ENCODE assay signal across 16 mouse cellular contexts in genomic region chr6:146302574-146303130, GRCm38 (mm10).
DNase-seq lines count a peak whose midpoint lies in the region; ATAC-seq and TF ChIP-seq lines count a peak whose summit lies in the region.
"Had no signal": no experiment of that assay in that cellular context is flagged by ENCODE, and none has a peak within 500 bp of the region (broad histone marks: within the 10 kb centered on the region; RNA-seq: fewer than 3 reads in every experiment).

No protein-coding gene starts in this region.

- no peak overlapping the region for H3ac ChIP-seq in C2C12 (ENCODE audit: control insufficient read depth, insufficient read length, low read depth)

- H3K36me3 ChIP-seq in C2C12 (ENCODE audit: control insufficient read depth, insufficient read depth), result no peaks in the 10 kb centered on the region
- H3K36me3 ChIP-seq: liver, embryonic 13.5 days; midbrain, embryonic 12.5 days had no signal

- peaks cover 9% of the 10 kb centered on the region for H3K4me1 ChIP-seq in olfactory bulb, adult 2 months (ENCODE audit: control insufficient read depth, insufficient read depth, low read length)
- H3K4me1 ChIP-seq: liver, embryonic 13.5 days; midbrain, embryonic 12.5 days had no signal

- no peak for TF ChIP-seq POLR2A in olfactory bulb, adult 2 months (IDR thresholded peaks at IDR 0.05; ENCODE audit: insufficient read depth, low read depth, low read length)

- H3K27me3 ChIP-seq in C2C12 (ENCODE audit: control insufficient read depth, insufficient read depth, insufficient read length), result no peaks in the 10 kb centered on the region
- H3K27me3 ChIP-seq: heart, embryonic 12.5 days; liver, embryonic 13.5 days; midbrain, embryonic 12.5 days had no signal

- H3K79me2 ChIP-seq in C2C12 (ENCODE audit: control insufficient read depth, insufficient read depth), result no peaks in the 10 kb centered on the region

- no peak overlapping the region for H3K4me3 ChIP-seq in C2C12 (ENCODE audit: insufficient read depth, poor library complexity, severe bottlenecking)
- H3K4me3 ChIP-seq in olfactory bulb, adult 2 months (ENCODE audit: insufficient read depth, low read depth, low read length), result no peak overlapping the region
- H3K4me3 ChIP-seq: heart, embryonic 12.5 days; liver, embryonic 13.5 days; midbrain, embryonic 12.5 days had no signal

- no peak for DNase-seq in frontal cortex, postnatal 25 days (ENCODE audit: low spot score in 2 of 2)
- peak; percentile 52 for DNase-seq in layer of hippocampus, adult 9-11 months
- DNase-seq in layer of hippocampus, postnatal 14 days (ENCODE audit: low spot score in 2 of 2), result no peak
- DNase-seq in MN1 (ENCODE audit: low spot score), result no peak
- no peak for DNase-seq in urinary bladder, adult 2 months (ENCODE audit: low spot score)
- DNase-seq: adrenal gland, adult 2 months; forebrain, postnatal 0 days; gastrocnemius, postnatal 25 days; kidney, adult 2 months; liver, embryonic 13.5 days; lung, postnatal 10 days had no signal

- H3K79me3 ChIP-seq in C2C12 (ENCODE audit: low read depth), result no peaks in the 10 kb centered on the region

- peak overlapping the region; percentile 63 for H3K27ac ChIP-seq in olfactory bulb, adult 2 months (ENCODE audit: insufficient read depth, low read depth, low read length)
- H3K27ac ChIP-seq: liver, embryonic 13.5 days; midbrain, embryonic 12.5 days had no signal

- 45% methylated on average over 8 of the region's 8 CpGs for WGBS in olfactory bulb, adult 2 months

- TF ChIP-seq CTCF in C2C12 (IDR thresholded peaks at IDR 0.05; ENCODE audit: control insufficient read depth, insufficient read depth, insufficient read length), result no peak
- no peak for TF ChIP-seq CTCF in olfactory bulb, adult 2 months (IDR thresholded peaks at IDR 0.05; ENCODE audit: insufficient read depth, low read depth, low read length)

- ATAC-seq in frontal cortex, adult (ENCODE audit: low TSS enrichment), result peak; percentile 72
- ATAC-seq: forebrain, postnatal 0 days had no signal

TF ChIP-seq in C2C12, 6 proteins besides CTCF, POLR2A, EP300 and RAD21:
- TF ChIP-seq USF1 (IDR thresholded peaks at IDR 0.05; ENCODE audit: low read depth) (no peak), MYOG (IDR thresholded peaks at IDR 0.05; ENCODE audit: control insufficient read depth, extremely low read depth, insufficient read length) (no peak), MYOD1 (IDR thresholded peaks at IDR 0.05; ENCODE audit: control insufficient read depth, insufficient read length, low read depth) (peak; percentile 31)
